Mouse (Mus musculus) naive thymus-derived CD4-positive, alpha-beta T cell, adult 2 months (primary cell): ENCODE results near the gene Gm20388.

Experiments used
- DNase-seq: peaks from one replicate; pipeline ENCODE4 v3.0.0-alpha.2; 2011; ENCODE audit warnings: low read depth

Gm20388 gene

DNA sequence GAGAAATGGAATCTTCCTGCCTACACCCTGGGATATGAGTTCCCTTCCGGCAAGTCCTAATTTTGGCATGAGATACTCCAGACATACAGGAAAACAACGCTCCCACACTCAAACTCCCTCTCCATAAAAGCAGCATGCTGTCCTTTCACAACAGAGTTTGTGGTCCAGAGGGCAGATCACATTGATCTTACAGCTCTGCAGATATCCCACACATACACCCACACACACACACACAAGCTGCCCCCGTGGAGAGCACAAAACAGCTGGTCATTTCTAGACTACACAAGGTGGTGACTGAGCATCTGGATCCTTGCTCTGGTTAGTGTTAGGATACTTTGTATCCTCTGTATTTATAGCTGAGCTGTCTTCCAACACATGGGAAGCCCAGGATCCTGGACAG, 1964.4 kb downstream of the Gm20388 start:
- DNase-seq = no peak

DNA sequence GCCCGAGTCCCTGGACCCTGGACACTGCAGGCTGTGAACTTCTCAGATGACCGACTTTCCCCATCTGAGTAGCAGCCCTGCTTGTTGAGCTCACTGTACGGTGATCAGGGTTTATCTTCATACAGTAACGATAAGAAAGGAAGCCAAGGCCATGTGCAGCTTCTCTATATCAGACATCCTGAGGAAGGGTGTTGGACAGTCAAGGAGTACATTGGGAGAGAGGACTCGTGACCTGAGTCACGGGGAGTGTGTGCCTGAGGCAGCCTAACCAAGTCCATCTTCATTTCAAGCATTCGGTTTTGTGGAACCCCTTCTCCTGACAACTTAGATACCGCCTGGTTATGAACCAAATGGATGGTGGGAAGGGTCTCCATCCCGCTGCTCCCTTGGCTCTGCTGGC, 1964.9 kb downstream of the Gm20388 start:
- no peak for DNase-seq

DNA sequence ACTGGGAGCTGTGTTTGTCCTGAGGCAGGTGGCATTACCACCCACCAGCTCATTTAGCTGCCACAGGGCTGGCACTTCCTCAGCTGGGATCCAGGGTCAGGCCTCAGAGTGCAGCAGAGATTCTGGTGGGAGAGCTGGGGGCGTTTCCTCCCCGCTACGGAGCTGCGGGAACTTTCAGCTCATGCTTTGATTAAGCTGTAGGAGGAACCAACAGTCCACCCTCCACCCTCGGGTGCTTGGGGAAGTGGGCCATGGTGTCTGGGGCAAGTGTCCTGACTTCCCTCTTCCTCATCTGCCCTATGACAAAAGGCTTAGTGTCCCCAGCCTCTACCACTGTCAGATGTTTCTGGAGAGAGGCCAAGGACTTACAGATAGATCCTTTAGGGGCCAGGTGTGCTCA, 1966.6 kb downstream of the Gm20388 start:
- DNase-seq = no peak

DNA sequence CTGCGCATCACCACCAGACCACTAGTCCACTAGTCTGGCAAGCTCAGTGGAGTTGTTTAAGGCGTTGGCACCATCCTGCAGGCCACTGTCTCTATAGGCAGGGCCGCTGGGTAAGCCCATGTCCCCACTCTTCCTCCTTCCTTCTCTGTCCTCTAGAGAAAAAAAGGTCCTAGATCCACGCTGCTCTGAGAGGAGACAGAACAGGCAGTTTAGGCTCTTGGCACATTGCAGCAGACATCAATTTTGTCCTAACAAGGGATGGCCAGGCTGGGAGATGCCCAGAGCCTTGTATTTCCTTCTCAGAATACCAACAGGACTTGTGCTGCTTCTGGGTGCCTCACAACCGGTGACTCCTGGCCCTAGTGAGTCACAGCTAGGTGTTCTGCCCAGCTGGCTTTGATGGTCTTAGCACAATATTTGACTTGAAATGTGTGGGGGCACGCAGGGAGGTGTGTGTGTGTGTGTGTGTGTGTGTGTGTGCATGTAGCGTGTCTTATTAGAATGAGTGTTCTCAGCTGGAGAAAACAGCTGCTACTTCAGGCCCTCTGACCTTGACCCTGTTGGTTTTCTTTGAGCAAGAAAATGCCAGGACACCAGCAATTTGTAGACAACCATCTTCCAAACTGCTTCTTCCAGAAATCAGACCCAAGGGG, 1967.3 kb downstream of the Gm20388 start:
- DNase-seq = no peak

DNA sequence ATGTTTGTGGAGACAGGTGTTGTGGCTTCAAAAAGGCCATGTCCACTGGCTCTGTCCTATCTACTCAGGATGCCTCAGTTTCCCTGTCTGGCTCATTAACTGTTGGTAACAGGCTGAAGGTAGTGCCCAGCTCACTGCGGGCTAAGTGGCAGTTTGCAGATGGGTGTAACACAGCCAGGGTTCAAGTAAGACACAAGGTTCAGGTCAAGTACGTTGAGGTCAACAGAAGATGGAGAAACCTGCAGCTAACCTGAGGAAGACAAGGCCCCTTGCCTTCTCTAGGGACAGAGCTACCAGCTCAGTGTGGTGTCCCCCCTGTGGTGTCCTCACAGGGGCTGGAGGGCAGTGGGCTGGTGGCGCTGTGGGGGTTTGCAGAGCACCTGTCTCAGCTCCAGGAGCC, 1969.1 kb downstream of the Gm20388 start:
- no peak for DNase-seq

DNA sequence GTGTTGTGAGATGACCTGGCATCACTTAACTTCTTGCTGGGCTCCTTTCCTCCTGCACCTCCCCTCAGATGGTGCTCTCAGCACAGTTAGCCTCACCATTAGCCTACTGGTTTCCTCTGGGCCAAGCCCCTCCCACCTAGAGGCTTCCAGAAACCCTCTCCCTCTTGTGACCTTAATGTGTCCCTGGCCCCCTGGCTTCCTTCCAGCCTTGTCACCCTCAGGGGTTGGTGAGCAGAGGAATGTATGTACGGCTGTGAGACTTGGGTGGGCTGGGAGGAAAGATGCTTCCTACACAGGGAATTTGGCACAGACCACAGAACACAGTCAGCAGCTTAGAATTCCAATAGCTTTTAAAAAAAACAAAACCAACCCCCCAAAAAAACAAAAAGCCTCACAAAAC, 1970.2 kb downstream of the Gm20388 start:
- DNase-seq = no peak

DNA sequence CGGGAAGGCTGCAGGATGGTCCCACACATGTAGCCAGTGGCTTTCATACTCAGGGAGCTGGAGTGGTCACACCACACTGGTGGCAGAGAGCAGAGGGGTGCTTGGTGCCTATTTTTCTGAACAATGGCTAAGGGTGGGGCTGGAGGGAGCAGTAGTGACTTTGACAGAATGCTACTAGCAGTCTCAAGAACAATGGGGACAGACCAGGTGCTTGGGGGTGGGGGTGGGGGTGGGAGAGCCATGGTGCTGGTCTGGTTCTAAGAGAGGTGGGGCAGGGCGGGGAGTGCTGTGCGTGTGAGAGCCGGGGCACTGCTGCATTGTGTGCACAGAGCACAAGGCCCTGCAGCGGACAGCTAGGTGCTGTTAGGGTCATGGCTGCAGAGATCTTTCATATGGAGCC, 1971.3 kb downstream of the Gm20388 start:
- no peak for DNase-seq

DNA sequence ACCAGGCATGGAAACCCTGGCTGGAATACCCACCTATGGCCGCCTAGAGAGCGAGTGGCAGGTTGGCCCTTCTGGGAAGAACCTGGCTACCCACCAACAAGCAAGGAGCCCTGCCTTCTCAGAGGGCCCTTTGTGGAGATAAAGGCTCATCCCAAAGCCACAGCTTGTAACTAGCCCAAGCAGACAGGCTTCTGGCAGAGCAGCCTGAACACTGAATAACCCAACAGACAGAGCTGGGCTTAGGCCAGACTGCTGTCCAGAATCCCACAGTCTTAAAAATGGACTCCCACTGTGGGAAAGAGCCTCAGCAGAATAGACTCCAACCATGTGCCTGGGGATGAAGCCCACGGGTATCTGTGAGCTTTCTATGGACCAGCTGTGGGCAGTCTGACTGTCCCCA, 1973.5 kb downstream of the Gm20388 start:
- DNase-seq = no peak

DNA sequence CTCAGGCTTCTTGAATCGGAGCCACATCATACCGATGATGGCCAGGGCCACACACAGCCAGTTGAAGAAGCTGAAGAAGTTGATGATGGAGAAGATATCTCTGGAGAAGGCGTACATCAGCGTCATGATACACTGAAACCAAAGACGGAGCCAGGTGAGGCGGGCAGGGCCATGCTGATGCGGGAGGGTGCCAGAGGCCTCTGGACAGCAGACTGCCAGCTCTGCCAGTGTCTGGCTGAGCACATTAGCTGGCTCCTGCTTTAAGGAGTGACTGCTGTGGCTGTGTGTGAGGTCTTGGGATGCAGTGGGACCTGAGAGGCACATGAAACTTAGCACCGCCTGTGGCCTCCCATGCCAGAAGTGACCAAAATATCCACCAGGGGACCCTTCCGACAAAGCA, 1974.4 kb downstream of the Gm20388 start:
- no peak for DNase-seq

DNA sequence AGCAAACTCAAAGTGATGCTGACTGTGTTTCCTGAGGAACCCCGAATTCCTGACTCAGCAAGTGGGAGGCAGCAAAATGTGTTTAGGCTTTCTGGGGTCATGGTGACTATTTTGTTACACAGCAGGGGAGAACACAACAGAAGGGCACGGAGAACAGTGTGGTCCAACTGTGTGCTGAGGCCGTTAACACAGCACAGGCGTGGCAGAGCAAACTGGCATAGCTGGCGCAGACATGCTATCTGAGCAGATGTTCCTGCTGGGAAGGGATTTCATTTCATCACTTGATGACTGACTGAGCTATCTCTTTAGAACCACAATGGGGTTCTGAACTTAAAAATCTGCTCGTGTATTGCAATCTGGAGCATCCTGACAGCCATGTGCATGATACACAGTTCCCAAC, 1974.8 kb downstream of the Gm20388 start:
- no peak for DNase-seq

DNA sequence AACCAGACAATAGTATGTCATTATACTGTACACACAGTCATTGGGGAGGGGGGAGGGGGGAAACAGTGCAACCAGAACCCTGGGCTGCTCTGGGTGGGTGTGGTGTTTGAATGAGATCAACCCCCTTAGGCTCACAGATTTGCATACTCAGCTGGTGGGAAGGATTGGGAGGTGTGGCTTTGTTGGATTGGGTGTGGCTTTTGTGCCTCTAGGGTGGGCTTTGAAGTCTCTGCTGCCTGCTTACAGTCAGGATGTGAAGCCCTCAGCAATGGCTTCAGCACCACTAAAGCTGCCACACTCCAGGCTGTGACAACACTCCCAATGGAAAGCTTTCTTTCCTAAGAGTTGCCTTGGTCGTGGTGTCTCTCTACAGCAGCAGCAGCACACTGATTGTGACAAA, 1976.9 kb downstream of the Gm20388 start:
- DNase-seq = no peak

DNA sequence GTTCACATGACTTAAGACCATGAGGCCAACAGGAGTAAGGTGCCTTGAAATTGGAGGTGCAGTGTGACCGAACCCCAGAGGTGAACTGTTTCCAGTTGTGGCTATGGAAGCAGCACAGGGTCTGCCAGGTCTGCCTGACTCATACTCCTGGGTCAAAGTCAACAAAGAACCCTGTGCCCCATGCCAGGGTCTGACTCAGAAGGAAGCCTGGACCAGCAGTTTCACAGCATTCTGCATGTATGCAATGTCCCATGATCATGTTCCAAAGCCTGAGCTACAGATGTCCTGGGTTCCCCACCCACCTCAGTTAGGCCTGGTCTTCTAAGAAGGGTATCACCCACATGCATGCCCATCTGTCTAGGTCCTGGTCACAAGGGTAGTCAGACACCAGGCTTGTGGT, 1978.7 kb downstream of the Gm20388 start:
- DNase-seq = no peak

DNA sequence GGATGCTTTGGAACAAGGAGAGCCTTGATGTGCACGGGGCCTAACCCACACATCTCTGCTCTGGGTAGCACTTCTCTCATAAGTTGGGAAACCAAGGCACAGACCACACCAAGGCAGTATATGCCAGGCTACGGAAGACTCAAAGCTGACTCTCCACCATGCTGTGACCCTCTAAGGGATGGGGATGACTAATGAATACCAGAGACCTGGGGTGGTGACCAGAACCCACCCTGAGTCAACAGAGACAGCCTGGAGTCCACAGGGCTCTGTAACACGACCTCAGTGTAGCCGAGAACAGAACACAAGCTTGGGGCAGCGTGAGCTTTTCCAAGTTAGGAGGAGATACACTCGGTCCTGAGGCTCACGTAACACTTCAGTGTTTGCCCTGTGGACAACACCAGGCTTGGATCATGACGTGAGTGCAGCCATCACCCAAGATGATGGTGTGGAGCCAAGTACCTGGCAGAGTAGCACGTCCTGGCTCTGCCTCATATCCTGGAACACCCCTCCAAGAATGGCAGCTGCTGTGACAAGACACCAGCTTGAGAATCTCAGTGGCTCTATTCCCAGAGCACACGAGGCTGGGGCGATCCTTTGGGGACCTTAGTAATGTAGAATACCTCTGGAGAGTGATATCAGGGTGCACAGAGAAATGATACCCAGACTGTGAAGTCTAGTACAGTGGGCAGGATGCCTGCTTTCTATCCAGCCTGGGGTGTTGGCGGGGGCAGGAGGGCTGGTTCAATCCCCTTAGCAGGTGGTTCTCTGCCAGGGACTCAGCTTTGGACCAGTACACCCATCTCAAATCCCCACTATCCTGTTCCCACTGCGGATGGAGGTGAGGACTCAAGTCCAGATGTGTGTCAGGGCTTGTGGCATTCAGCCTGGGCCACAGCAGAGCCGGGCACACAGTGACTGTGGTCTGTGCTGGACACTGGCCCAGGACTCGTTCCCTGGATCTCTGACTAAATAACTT, 1979.5 kb downstream of the Gm20388 start:
- DNase-seq = no peak

DNA sequence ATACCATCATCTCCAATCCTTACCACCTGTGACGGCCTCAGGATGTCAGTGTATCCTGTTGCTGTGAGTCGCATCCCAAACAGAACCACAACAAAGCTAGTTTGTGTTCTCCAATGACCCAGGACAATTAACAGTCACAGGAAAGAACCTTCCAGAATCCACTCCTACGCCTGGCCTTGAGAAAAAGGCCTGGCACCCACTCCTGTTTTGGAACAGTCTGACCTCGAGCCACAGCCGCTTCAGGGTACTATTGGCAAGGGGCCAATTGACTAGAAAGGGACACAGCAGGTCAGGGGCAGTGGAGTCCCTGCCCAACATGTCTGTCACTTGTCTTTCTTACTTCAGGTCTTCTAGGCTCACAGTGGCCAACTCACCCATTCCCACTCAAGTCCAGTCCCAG, 1982.2 kb downstream of the Gm20388 start:
- no peak for DNase-seq

DNA sequence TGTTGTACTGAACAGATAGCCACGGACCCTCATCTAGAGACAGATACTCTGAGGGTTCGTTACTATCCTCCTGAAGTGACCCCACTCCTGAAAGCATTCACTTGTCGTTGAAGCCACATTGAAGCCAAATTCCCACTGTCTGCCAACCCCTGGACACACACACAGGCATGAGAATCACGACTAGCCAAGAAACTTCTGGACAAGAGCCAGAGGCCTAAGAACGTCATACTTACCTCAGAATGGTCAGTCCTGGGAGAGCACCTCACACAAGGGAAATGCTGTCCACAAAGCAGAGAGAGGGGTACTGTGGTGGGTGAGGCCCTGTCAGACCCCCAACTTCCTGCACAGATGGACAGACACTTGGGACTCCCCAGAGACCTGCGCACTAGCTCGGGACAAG, 1985.3 kb downstream of the Gm20388 start:
- DNase-seq = no peak

DNA sequence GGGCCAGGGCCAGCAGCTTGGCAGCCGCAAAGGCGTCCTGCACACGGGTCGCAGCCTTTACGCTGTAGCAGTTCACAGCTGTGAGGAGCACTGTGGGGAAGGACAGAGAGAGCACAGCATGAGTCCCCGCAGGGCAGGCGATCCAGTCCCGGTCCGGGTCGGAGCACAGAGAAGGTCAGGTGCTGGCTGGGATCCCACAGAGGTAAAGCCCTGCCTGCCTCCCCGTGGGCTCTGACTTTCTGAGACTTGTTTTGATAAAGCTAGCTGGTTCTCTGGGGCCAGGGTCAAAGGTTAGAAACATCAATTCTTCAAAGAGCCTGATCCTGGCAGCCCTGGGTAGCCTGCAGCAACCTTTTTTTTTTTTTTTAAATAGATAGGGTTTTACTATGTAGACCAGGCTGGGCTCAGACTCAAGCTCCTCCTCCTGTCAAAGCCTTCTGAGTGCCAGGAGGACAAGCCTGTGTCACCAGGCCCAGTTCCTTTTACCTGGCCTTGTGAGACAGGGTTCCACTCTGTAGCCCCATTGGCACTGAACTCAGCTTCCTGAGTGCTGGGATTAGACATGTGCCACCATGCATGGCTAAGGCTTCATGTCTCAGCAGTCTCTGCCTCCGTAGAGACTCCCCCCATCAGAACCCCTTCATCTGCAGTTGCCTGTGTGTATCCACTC, 1986.0 kb downstream of the Gm20388 start:
- no peak for DNase-seq

DNA sequence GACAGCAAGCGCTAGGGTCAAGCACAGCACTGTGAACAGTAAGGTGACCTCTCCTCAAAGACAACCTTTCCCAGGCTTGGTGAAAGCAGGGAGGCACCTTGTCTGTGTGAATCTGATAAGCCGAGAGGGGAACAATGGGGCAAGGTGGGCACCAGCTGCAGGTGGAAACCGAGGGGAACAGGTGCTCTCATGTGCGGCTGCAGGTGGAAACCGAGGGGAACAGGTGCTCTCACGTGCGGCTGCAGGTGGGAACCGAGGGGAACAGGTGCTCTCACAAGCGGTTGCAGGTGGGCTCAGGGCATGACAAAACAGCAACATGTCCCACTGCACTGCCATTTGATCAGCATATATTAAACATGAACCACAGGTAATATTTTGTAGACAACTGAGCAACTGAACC, 1986.6 kb downstream of the Gm20388 start:
- no peak for DNase-seq

DNA sequence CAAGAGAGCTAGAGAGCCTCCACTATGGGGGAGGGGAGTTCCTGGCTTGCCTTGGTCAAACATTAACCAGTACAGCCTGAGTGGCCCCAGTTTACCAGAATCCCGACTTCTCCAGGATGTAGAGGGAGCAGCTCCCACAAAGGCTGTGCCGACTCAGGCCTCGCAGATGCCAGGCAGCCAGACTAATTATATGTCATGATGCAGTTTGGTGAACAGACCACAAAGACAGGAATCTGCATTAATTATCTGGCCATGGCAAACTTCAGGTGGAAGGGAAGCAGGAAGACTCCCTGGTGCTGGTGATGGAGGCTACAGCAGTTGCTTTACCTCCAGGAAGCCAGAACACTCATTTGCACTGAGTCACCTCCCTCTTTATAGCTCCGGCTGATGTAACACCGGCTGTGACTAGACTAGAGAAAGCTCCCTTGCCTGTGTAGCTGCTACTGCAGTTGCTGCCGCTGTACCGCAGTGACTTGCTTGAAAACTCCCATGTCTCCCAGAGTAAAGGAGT, 1987.3 kb downstream of the Gm20388 start:
- no peak for DNase-seq

DNA sequence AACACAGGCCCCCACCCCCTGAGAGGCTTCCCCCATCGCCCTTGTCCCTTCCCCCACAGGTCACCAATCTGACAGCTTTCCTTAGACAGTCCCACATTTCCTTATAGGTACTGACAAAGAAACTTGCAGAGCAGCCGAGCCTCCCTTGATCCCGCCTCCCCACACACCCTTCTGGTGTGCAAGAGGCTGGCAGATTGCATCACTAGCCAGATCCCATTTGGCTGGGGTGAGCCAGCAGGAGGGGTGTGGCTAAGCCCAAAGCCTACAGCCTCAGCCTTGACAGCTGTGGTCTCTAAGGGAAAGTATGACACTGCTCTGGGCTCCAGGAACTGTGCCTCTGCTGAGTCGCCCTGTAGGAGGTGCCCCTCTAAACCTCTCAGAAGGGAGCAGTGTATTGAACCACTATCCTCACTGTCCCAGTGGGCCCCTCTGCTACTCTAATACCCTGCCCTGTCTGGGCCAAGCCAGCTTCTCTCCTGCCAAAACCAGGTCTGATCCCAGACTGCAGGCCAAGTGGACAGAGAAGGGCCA, 1987.8 kb downstream of the Gm20388 start:
- DNase-seq = peak; percentile 40

DNA sequence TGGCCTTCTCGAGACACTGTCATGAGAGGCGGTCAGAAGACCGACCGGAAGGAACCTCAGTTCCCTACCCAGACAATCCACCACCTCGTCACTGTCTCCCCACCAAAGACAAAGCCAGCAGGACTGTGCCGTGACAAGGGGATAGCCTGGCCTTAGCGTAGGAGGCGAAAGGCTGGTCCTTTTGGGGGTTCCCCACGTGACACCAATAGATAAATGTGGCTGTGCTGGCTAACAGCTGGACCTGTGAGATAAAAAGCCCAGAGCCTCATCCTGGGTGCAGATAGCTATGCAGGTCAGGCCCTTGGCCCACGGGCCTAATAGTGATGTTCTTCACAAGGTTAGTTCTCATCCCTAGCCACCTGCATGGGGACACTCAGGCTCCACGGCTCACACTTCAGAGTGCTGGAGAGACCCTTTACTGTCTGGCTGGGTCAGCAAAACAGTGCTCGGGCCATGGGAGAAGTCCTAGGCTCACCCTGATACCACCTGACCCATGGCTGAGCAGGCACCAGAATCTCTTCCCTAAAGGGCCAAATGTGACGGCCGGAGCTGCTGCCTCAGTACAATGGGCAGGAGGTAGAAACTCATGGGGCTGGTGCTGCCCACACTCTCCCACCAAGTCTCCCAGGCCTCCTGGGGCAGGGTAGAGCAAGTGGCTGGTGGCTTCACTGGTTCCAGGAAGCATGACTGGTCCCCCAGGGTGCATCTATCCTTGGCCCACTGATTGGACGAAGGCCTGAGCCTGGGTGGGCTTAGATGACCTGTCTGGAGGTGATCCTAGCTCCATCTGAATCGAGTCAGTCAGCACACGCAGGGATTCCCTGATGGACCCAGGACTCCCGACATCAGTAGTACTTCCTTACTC, 1988.8 kb downstream of the Gm20388 start:
- DNase-seq = no peak

DNA sequence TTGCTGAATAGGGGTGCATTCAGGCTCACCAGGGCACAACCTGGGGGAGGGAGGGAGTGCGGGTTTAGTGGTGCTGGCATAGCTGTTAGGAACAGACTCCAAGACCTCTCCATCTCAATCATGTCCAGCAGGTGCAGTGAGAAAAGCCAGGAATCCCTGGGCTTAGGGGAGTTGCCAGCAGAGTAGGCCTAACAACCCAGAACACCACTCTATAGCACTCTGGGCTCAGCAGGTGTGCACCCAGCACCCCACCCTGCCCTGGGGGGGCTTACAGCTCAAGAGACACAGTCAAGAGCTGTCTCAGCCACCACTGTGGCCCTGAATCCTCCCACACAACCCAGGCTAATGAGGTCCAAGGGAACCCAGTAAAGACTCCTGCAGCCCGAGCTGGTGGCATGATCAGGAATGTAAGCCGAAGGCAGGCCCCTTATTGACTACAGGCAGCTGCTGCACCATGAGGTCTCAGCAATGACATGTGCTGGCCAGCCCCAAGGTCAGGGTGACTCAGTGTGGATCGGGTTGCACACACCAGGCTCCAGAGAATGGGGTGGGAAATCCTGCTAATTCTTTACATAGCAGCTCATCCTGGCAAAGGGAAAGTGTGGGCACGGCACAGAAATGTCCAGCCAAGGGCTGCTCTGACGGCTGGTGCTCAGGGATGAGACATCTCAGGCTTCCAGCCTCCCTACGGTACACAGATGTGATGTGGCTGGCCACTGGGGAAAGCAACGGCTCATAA, 1991.0 kb downstream of the Gm20388 start:
- DNase-seq = no peak
